Mouse (Mus musculus): Measurements from ENCODE around the gene Rbl1. TPM values are rescaled to one million over a fixed set of nuclear protein-coding genes. Genes with fewer than 3 reads are reported as not detected.
"Not testable (repeated sequence)": the region's sequence is repeated elsewhere in the genome, so short reads cannot be mapped to it uniquely, and the experiment has no call there.

Gene Rbl1
- polyA plus RNA-seq (2014; fragmentation: Nextera tagmentation; extraction: Ambion mirVana) = 30.5 and 30.7 TPM in 2 replicates

DNA sequence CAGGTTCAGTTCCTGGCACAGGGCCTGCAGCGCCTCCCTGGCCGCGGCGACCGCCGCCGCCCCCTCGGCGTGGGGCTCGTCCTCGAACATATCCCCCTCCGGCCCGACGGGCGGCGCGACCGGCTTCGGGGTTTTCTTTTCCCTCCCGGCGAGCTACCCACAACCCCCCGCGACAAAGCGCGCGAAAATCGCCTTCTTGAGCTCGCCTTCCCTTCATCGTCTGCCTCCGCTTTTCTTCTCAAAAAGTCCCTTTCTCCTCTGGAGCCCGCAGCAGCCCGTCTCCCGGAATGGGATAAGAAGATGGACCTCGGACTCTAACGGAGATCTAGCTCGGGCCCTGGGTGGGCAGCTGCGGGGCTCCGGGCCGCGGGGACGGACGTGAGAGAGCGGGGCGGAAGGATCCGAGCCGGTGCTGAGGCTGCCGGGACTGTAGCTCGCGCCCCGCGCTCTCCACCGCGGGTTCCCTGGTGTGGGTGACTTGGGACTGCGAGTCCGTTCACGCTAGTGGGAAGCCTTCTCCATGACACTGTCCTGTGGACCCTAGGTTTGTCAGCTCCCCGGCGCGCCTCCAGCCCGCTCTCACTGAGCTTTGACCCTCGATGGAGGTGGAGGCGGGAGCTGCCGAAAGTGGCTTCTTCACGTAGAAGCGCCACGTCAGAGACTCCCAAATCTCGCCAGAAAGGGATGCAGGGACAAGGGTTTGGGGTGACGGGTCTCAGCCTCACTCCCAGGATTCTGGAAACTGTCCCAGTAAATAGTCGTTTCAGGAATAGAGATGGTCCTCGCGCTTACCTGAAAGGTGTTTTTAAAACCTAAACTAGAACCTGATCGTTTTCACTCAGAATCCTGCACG lies at the start of gene Rbl1:
Rbl1 (minus strand) TSS at position 169 of the 853 bp plus-strand sequence.
- Histone ChIP-seq H3K27ac (ENCODE audit: low read length) (peak within 1 kb of the TSS; percentile 97), H3K4me1 (ENCODE audit: control insufficient read depth, insufficient read depth, low read length) (no peaks in the 10 kb centered on the region), H3K27me3 (ENCODE audit: control insufficient read depth, insufficient read depth, low read length) (no peaks in the 10 kb centered on the region), H3K9ac (replicated peaks; ENCODE audit: low read depth, low read length) (peak within 1 kb of the TSS; percentile 67), H3K4me2 (replicated peaks; ENCODE audit: low read depth, low read length) (peak within 1 kb of the TSS; percentile 48), H3K4me3 (ENCODE audit: low read depth, low read length) (peak within 1 kb of the TSS; percentile 66), H3K36me3 (ENCODE audit: control insufficient read depth, insufficient read depth, low read length) (no peaks in the 10 kb centered on the region), H3K9me3 (ENCODE audit: control insufficient read depth, low read depth, low read length) (no peaks in the 10 kb centered on the region)
- peak; percentile 85 for ATAC-seq (ENCODE audit: insufficient number of reproducible peaks, insufficient read depth, low FRiP score, low read depth)
- WGBS = under 1% methylated on average over 69 of the region's 73 CpGs

DNA sequence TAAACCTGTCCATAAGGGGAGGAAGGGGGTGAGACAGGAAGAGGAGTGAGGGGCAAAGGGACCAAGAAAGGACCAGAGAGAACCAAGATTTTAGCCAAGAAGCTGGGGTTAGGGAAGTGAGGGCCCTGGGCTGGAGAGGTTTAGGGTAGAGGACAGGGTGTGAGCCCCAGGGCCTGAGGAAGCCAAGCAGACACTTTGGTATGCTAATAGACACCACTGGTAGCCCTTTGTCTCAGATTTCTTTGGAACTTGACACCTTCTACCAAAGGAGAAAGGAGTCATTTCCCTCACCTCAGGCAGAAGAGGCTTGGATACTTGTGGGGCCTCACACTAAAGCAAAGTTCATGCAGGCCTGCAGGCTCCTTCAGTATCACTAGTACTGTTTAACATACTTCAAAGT lies 43.8 kb upstream of the Rbl1 start:
- Histone ChIP-seq H3K4me1 (ENCODE audit: control insufficient read depth, insufficient read depth, low read length) (no peaks in the 10 kb centered on the region), H3K4me3 (ENCODE audit: low read depth, low read length) (no peak overlapping the region), H3K9me3 (ENCODE audit: control insufficient read depth, low read depth, low read length) (no peaks in the 10 kb centered on the region), H3K9ac (replicated peaks; ENCODE audit: low read depth, low read length) (no peak overlapping the region), H3K4me2 (replicated peaks; ENCODE audit: low read depth, low read length) (no peak overlapping the region), H3K27ac (ENCODE audit: low read length) (no peak overlapping the region), H3K27me3 (ENCODE audit: control insufficient read depth, insufficient read depth, low read length) (no peaks in the 10 kb centered on the region), H3K36me3 (ENCODE audit: control insufficient read depth, insufficient read depth, low read length) (no peaks in the 10 kb centered on the region)
- no peak for ATAC-seq (ENCODE audit: insufficient number of reproducible peaks, insufficient read depth, low FRiP score, low read depth)

DNA sequence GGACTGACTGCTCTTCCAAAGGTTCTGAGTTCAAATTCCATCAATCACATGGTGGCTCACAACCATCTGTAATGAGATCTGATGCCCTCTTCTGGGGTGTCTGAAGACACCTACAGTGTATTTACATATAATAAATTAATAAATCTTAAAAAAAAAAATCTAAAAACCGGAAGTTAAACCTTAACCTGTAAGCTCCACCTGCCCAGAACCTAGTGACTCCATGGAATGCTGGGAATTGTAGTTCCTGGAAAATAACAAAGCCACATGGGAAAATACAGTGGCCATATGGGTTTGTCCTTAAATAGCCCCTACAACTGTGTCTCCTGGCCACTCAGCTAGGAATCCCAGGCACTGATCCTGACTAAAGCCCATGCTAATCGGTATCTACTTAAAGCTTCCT lies 41.3 kb upstream of the Rbl1 start:
- Histone ChIP-seq H3K9ac (replicated peaks; ENCODE audit: low read depth, low read length) (no peak overlapping the region), H3K27ac (ENCODE audit: low read length) (no peak overlapping the region), H3K4me3 (ENCODE audit: low read depth, low read length) (no peak overlapping the region), H3K9me3 (ENCODE audit: control insufficient read depth, low read depth, low read length) (no peaks in the 10 kb centered on the region), H3K36me3 (ENCODE audit: control insufficient read depth, insufficient read depth, low read length) (no peaks in the 10 kb centered on the region), H3K4me1 (ENCODE audit: control insufficient read depth, insufficient read depth, low read length) (no peaks in the 10 kb centered on the region), H3K4me2 (replicated peaks; ENCODE audit: low read depth, low read length) (no peak overlapping the region), H3K27me3 (ENCODE audit: control insufficient read depth, insufficient read depth, low read length) (no peaks in the 10 kb centered on the region)
- no peak for ATAC-seq (ENCODE audit: insufficient number of reproducible peaks, insufficient read depth, low FRiP score, low read depth)
- 83% methylated on average over 2 of the region's 2 CpGs for WGBS

DNA sequence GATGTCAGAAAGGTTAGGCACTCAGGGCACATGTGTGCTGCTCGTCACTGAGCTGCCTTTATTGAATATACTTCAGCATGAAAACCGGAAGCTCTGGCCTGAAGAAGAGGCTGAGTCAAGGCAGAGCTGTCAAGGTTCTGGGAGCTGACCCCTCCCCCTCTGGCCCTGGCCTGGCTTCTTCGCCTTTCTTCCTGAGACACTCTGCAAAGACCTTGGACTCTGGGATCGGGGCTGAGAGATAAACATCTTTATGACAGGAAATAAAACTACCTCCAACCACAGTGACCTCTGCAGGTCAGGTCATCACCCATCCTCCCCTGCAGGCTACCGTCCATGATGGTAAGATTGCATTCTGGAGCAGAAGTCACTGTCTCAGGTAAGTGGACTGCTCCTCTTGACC lies 40.7 kb upstream of the Rbl1 start:
- H3K4me3 ChIP-seq (ENCODE audit: low read depth, low read length) = no peak overlapping the region
- no peak overlapping the region for H3K9ac ChIP-seq (replicated peaks; ENCODE audit: low read depth, low read length)
- no peak overlapping the region for H3K4me2 ChIP-seq (replicated peaks; ENCODE audit: low read depth, low read length)
- no peaks in the 10 kb centered on the region for H3K4me1 ChIP-seq (ENCODE audit: control insufficient read depth, insufficient read depth, low read length)
- H3K27me3 ChIP-seq (ENCODE audit: control insufficient read depth, insufficient read depth, low read length) = no peaks in the 10 kb centered on the region
- H3K36me3 ChIP-seq (ENCODE audit: control insufficient read depth, insufficient read depth, low read length) = no peaks in the 10 kb centered on the region
- no peaks in the 10 kb centered on the region for H3K9me3 ChIP-seq (ENCODE audit: control insufficient read depth, low read depth, low read length)
- H3K27ac ChIP-seq (ENCODE audit: low read length) = no peak overlapping the region
- WGBS = 29% methylated on average over 5 of the region's 5 CpGs
- ATAC-seq (ENCODE audit: insufficient number of reproducible peaks, insufficient read depth, low FRiP score, low read depth) = no peak

DNA sequence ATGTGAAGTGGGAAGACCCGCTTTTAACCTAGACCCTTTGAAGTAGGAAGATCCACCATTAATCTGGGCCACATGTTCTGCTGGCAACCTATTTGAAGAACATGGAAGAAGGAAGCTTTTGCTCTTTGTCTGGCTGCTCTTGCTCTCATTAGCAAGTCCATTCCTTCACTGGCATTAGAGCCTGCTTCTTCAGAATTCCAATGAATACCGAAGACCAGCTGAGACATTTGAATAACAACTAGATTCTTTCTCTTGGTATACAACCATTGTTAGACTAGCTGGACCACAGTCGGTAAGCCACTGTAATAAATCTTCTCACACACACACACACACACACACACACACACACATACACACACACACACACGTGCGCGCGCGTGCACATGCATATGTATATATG lies 31.6 kb upstream of the Rbl1 start:
- no peaks in the 10 kb centered on the region for H3K36me3 ChIP-seq (ENCODE audit: control insufficient read depth, insufficient read depth, low read length)
- H3K27ac ChIP-seq (ENCODE audit: low read length) = no peak overlapping the region
- no peak overlapping the region for H3K4me2 ChIP-seq (replicated peaks; ENCODE audit: low read depth, low read length)
- H3K4me1 ChIP-seq (ENCODE audit: control insufficient read depth, insufficient read depth, low read length) = no peaks in the 10 kb centered on the region
- WGBS = 89% methylated on average over 8 of the region's 8 CpGs
- H3K27me3 ChIP-seq (ENCODE audit: control insufficient read depth, insufficient read depth, low read length) = no peaks in the 10 kb centered on the region
- H3K4me3 ChIP-seq (ENCODE audit: low read depth, low read length) = no peak overlapping the region
- ATAC-seq (ENCODE audit: insufficient number of reproducible peaks, insufficient read depth, low FRiP score, low read depth) = no peak
- no peaks in the 10 kb centered on the region for H3K9me3 ChIP-seq (ENCODE audit: control insufficient read depth, low read depth, low read length)
- no peak overlapping the region for H3K9ac ChIP-seq (replicated peaks; ENCODE audit: low read depth, low read length)

DNA sequence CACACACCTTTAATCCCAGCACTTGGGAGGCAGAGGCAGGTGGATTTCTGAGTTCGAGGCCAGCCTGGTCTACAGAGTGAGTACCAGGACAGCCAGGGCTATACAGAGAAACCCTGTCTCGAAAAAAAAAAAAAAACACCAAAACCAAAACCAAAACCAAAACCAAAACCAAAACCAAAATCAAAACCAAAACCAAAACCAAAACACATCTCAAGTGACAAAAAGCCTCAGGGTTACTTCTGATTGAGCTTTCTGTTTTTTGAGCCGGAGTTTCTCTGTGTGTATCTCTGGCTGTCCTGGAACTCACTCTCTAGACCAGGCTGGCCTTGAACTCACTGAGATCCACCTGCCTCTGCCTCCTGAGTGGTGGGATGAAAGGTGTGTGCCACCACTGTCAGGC lies 17.6 kb upstream of the Rbl1 start:
- H3K27ac ChIP-seq (ENCODE audit: low read length); H3K4me3 ChIP-seq (ENCODE audit: low read depth, low read length); ATAC-seq (ENCODE audit: insufficient number of reproducible peaks, insufficient read depth, low FRiP score, low read depth); H3K9me3 ChIP-seq (ENCODE audit: control insufficient read depth, low read depth, low read length); H3K4me2 ChIP-seq (replicated peaks; ENCODE audit: low read depth, low read length); H3K9ac ChIP-seq (replicated peaks; ENCODE audit: low read depth, low read length); H3K27me3 ChIP-seq (ENCODE audit: control insufficient read depth, insufficient read depth, low read length); H3K4me1 ChIP-seq (ENCODE audit: control insufficient read depth, insufficient read depth, low read length); H3K36me3 ChIP-seq (ENCODE audit: control insufficient read depth, insufficient read depth, low read length): not testable (repeated sequence)
- 83% methylated on average over 3 of the region's 3 CpGs for WGBS

DNA sequence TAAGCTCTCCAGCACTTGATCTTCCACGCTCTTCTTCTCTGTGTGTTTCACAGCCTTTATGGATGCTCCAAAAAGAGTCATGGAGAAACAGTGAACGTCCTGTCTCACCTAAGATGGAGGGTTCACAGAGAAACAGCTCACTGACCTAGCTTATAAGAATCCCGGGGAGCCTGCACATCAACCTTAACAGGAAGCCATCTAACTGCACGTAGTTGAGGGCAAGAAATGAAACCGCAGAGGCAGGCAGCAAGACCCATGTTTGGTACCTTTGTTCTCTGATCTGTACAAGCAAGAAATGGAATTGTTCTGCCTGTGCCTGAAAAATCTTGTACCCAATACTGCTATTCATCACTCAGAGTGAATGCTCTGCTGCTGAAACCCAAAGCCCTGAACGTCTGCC lies 15.8 kb upstream of the Rbl1 start:
- Histone ChIP-seq H3K9me3 (ENCODE audit: control insufficient read depth, low read depth, low read length) (no peaks in the 10 kb centered on the region), H3K36me3 (ENCODE audit: control insufficient read depth, insufficient read depth, low read length) (no peaks in the 10 kb centered on the region), H3K4me3 (ENCODE audit: low read depth, low read length) (no peak overlapping the region), H3K4me1 (ENCODE audit: control insufficient read depth, insufficient read depth, low read length) (no peaks in the 10 kb centered on the region), H3K27me3 (ENCODE audit: control insufficient read depth, insufficient read depth, low read length) (no peaks in the 10 kb centered on the region), H3K9ac (replicated peaks; ENCODE audit: low read depth, low read length) (no peak overlapping the region), H3K4me2 (replicated peaks; ENCODE audit: low read depth, low read length) (no peak overlapping the region), H3K27ac (ENCODE audit: low read length) (no peak overlapping the region)
- 77% methylated on average over 6 of the region's 6 CpGs for WGBS
- no peak for ATAC-seq (ENCODE audit: insufficient number of reproducible peaks, insufficient read depth, low FRiP score, low read depth)

DNA sequence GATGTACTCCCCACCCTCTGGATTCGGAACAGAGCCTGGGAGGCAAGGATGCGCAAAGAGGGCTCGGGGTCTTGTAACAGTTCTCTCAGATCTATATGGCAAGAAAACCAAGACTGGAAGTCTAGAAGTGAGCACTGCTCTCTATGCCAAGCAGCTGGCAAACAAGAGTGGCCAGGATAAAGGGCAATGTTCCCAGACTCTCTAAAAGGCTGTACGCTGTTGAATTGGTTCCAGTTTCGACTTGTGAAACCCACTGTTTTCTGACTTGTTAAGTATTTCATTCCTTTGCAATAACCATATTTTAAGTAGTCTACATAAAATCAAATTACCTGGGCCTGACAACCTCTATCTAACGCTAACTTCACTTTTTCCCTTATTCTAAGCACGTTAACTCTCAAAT lies 7.4 kb upstream of the Rbl1 start:
- H3K9me3 ChIP-seq (ENCODE audit: control insufficient read depth, low read depth, low read length) = no peaks in the 10 kb centered on the region
- ATAC-seq (ENCODE audit: insufficient number of reproducible peaks, insufficient read depth, low FRiP score, low read depth) = no peak
- 96% methylated on average over 7 of the region's 7 CpGs for WGBS
- no peaks in the 10 kb centered on the region for H3K27me3 ChIP-seq (ENCODE audit: control insufficient read depth, insufficient read depth, low read length)
- H3K4me3 ChIP-seq (ENCODE audit: low read depth, low read length) = no peak overlapping the region
- H3K4me1 ChIP-seq (ENCODE audit: control insufficient read depth, insufficient read depth, low read length) = no peaks in the 10 kb centered on the region
- no peak overlapping the region for H3K4me2 ChIP-seq (replicated peaks; ENCODE audit: low read depth, low read length)
- H3K36me3 ChIP-seq (ENCODE audit: control insufficient read depth, insufficient read depth, low read length) = no peaks in the 10 kb centered on the region
- no peak overlapping the region for H3K27ac ChIP-seq (ENCODE audit: low read length)
- no peak overlapping the region for H3K9ac ChIP-seq (replicated peaks; ENCODE audit: low read depth, low read length)
